Mouse (Mus musculus): ENCODE measurements around the gene Wnk1.

The Wnk1 gene

GRCm38 (mm10) chr6:120040557-120040857 lies 2.0 kb upstream of the Wnk1 start:
- no peak for DNase-seq (ENCODE audit: low spot score in 2 of 2)

- DNase-seq (ENCODE audit: low spot score in 2 of 2): peak; percentile 79 to 84
Observed at GRCm38 (mm10) chr6:120039668-120040556, 1.4 kb upstream of the Wnk1 start.

- DNase-seq (ENCODE audit: low spot score in 2 of 2): no peak
Observed at GRCm38 (mm10) chr6:120039256-120039563, 738 bp upstream of the Wnk1 start.

- DNase-seq (ENCODE audit: low spot score in 2 of 2): peak; percentile 33 to 53
Observed at GRCm38 (mm10) chr6:120037636-120038365, 671 bp downstream of the Wnk1 start.

- DNase-seq (ENCODE audit: low spot score in 2 of 2): peak; percentile 48 to 55
Observed at GRCm38 (mm10) chr6:120037004-120037635, 1.4 kb downstream of the Wnk1 start.

GRCm38 (mm10) chr6:120024577-120024976 lies 13.9 kb downstream of the Wnk1 start:
- DNase-seq (ENCODE audit: low spot score in 2 of 2): no peak

- no peak for DNase-seq (ENCODE audit: low spot score in 2 of 2)
Observed at GRCm38 (mm10) chr6:120023746-120024145, 14.7 kb downstream of the Wnk1 start.

GRCm38 (mm10) chr6:120022042-120022441 lies 16.4 kb downstream of the Wnk1 start:
- no peak for DNase-seq (ENCODE audit: low spot score in 2 of 2)

GRCm38 (mm10) chr6:120019697-120020096 lies 18.8 kb downstream of the Wnk1 start:
- no peak for DNase-seq (ENCODE audit: low spot score in 2 of 2)

- no peak for DNase-seq (ENCODE audit: low spot score in 2 of 2)
Observed at GRCm38 (mm10) chr6:120013125-120013524, 25.3 kb downstream of the Wnk1 start.

GRCm38 (mm10) chr6:120011440-120011839 lies 27.0 kb downstream of the Wnk1 start:
- no peak for DNase-seq (ENCODE audit: low spot score in 2 of 2)

GRCm38 (mm10) chr6:120011001-120011400 lies 27.5 kb downstream of the Wnk1 start:
- no peak for DNase-seq (ENCODE audit: low spot score in 2 of 2)

- no peak for DNase-seq (ENCODE audit: low spot score in 2 of 2)
Observed at GRCm38 (mm10) chr6:120010535-120010934, 27.9 kb downstream of the Wnk1 start.

- DNase-seq (ENCODE audit: low spot score in 2 of 2): no peak
Observed at GRCm38 (mm10) chr6:120001718-120002117, 36.8 kb downstream of the Wnk1 start.

GRCm38 (mm10) chr6:119996480-119996879 lies 42.0 kb downstream of the Wnk1 start:
- DNase-seq (ENCODE audit: low spot score in 2 of 2): no peak

GRCm38 (mm10) chr6:119924235-119925005 lies 114.1 kb downstream of the Wnk1 start:
- DNase-seq (ENCODE audit: low spot score in 2 of 2): peak; percentile 51 to 63

GRCm38 (mm10) chr6:119922544-119922943 lies 115.9 kb downstream of the Wnk1 start:
- DNase-seq (ENCODE audit: low spot score in 2 of 2): no peak

GRCm38 (mm10) chr6:119922136-119922535 lies 116.3 kb downstream of the Wnk1 start:
- DNase-seq (ENCODE audit: low spot score in 2 of 2): no peak

GRCm38 (mm10) chr6:119918561-119919181 lies 119.8 kb downstream of the Wnk1 start:
- DNase-seq (ENCODE audit: low spot score in 2 of 2): peak in 1 of 2 experiments; percentile 29

GRCm38 (mm10) chr6:119915710-119916109 lies 122.8 kb downstream of the Wnk1 start:
- no peak for DNase-seq (ENCODE audit: low spot score in 2 of 2)

- DNase-seq (ENCODE audit: low spot score in 2 of 2): no peak
Observed at GRCm38 (mm10) chr6:119912046-119912445, 126.4 kb downstream of the Wnk1 start.
